Mouse (Mus musculus): ENCODE results near the gene Cenpn. TPM values are rescaled to one million over a fixed set of nuclear protein-coding genes. Genes with fewer than 3 reads are reported as not detected.
A peak's percentile ranks its signal among the peaks of the same experiment; 100 is the strongest.

Cenpn gene
- polyA plus RNA-seq (2015; fragmentation: Nextera tagmentation; extraction: Ambion mirVana), result 28.9 and 29.8 TPM in 2 replicates

- peak within 1 kb of the TSS; percentile 92 for H3K27ac ChIP-seq (replicated peaks)
- ATAC-seq (ENCODE audit: extremely low read depth, insufficient number of reproducible peaks, low FRiP score, low TSS enrichment), result peak; percentile 91
- H3K36me3 ChIP-seq, result peaks cover 42% of the 10 kb centered on the region
Measured at GRCm38 (mm10) chr8:116921337-116922059, at the start of gene Cenpn, which contains the start of gene Cmc2. TSS of gene Cenpn (plus strand) at chr8:116921730. TSS of gene Cmc2 (minus strand) at chr8:116921455.

GRCm38 (mm10) chr8:116872761-116873342 is 48.7 kb upstream of the Cenpn start:
- H3K4me1 ChIP-seq, result no peaks in the 10 kb centered on the region
- no peaks in the 10 kb centered on the region for H3K27me3 ChIP-seq (replicated peaks)
- H3K9me3 ChIP-seq, result 0 out of 2 replicates have a peak, but pooled peaks cover 4% of the 10 kb centered on the region
- no peak for ATAC-seq (ENCODE audit: extremely low read depth, insufficient number of reproducible peaks, low FRiP score, low TSS enrichment)
- no peak overlapping the region for H3K27ac ChIP-seq (replicated peaks)
- H3K4me2 ChIP-seq, result no peak overlapping the region
- WGBS, result 51% methylated on average over 2 of the region's 2 CpGs
- H3K4me3 ChIP-seq, result no peak overlapping the region
- no peak overlapping the region for H3K9ac ChIP-seq
- H3K36me3 ChIP-seq, result no peaks in the 10 kb centered on the region

More at GRCm38 (mm10) chr8:116921337-116922059, at the start of gene Cenpn, which contains the start of gene Cmc2:
- H3K27me3 ChIP-seq (replicated peaks), result no peaks in the 10 kb centered on the region
- WGBS, result under 1% methylated on average over 57 of the region's 57 CpGs
- peaks cover 19% of the 10 kb centered on the region for H3K4me1 ChIP-seq
- H3K4me3 ChIP-seq, result peak within 1 kb of the TSS; percentile 93
- H3K9ac ChIP-seq, result peak within 1 kb of the TSS; percentile 86
- no peaks in the 10 kb centered on the region for H3K9me3 ChIP-seq
- peak within 1 kb of the TSS; percentile 81 for H3K4me2 ChIP-seq

DNA sequence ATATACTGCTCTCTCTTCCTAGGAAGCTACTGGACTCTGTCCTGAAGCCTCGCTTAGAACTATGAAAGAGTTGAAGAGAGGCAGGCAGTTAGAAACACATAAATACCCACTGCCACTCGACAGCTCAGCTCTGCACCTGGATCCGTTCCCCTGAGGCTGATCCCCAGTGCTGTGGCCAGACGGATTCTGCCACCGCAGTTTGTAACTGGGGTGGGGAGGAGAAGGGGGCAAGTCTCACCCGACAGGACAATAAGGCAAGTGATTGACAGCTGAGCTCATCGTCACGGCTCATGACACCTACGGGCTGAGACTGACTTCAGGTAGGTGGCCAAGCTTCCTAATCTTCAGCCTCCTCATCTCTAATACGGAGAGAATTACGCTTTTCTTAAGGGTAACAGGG is 47.9 kb upstream of the Cenpn start:
- 0 out of 2 replicates have a peak, but pooled peaks cover 4% of the 10 kb centered on the region for H3K9me3 ChIP-seq
- H3K9ac ChIP-seq, result no peak overlapping the region
- H3K27ac ChIP-seq (replicated peaks), result no peak overlapping the region
- no peak for ATAC-seq (ENCODE audit: extremely low read depth, insufficient number of reproducible peaks, low FRiP score, low TSS enrichment)
- no peak overlapping the region for H3K4me3 ChIP-seq
- H3K4me2 ChIP-seq, result no peak overlapping the region
- no peaks in the 10 kb centered on the region for H3K36me3 ChIP-seq
- no peaks in the 10 kb centered on the region for H3K4me1 ChIP-seq
- H3K27me3 ChIP-seq (replicated peaks), result no peaks in the 10 kb centered on the region
- WGBS, result 81% methylated on average over 11 of the region's 11 CpGs

DNA sequence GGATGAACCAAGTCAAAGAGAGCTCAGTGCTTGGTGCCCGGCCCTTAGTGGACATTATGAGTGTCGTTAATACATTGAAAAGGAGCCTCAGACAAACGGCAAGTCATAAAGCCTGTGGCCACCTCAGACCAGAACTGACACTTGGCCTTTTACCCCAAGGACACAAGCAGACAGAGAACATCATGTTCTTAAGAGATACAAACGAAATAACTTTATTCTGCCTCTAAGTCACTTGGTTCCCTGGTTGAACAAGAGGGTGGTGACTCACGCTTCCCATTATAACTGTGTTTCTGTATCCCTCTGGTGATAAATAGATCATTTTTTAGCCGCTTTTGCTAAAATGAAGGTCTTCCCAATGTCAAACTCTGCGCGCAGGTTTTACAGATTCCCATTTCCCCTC is 47.5 kb upstream of the Cenpn start:
- 84% methylated on average over 8 of the region's 8 CpGs for WGBS

GRCm38 (mm10) chr8:116875798-116876450 is 45.6 kb upstream of the Cenpn start:
- no peaks in the 10 kb centered on the region for H3K36me3 ChIP-seq

More for the DNA sequence above, 47.5 kb upstream of the Cenpn start:
- H3K4me3 ChIP-seq, result no peak overlapping the region
- no peak overlapping the region for H3K27ac ChIP-seq (replicated peaks)
- no peaks in the 10 kb centered on the region for H3K27me3 ChIP-seq (replicated peaks)
- H3K36me3 ChIP-seq, result no peaks in the 10 kb centered on the region
- H3K9me3 ChIP-seq, result 0 out of 2 replicates have a peak, but pooled peaks cover 4% of the 10 kb centered on the region
- H3K4me2 ChIP-seq, result no peak overlapping the region
- no peak overlapping the region for H3K9ac ChIP-seq
- no peaks in the 10 kb centered on the region for H3K4me1 ChIP-seq
- ATAC-seq (ENCODE audit: extremely low read depth, insufficient number of reproducible peaks, low FRiP score, low TSS enrichment), result no peak

GRCm38 (mm10) chr8:116881396-116881795 is 40.1 kb upstream of the Cenpn start:
- no peak for ATAC-seq (ENCODE audit: extremely low read depth, insufficient number of reproducible peaks, low FRiP score, low TSS enrichment)
- Histone ChIP-seq H3K27ac (replicated peaks) (no peak overlapping the region), H3K9ac (no peak overlapping the region), H3K36me3 (peaks cover 8% of the 10 kb centered on the region), H3K9me3 (0 out of 2 replicates have a peak, but pooled peaks cover 4% of the 10 kb centered on the region), H3K4me1 (no peaks in the 10 kb centered on the region), H3K4me2 (no peak overlapping the region), H3K27me3 (replicated peaks) (no peaks in the 10 kb centered on the region), H3K4me3 (no peak overlapping the region)
- 85% methylated on average over 8 of the region's 8 CpGs for WGBS

More at GRCm38 (mm10) chr8:116875798-116876450, 45.6 kb upstream of the Cenpn start:
- Histone ChIP-seq H3K4me2 (no peak overlapping the region), H3K4me1 (no peaks in the 10 kb centered on the region), H3K9ac (no peak overlapping the region), H3K27ac (replicated peaks) (no peak overlapping the region), H3K9me3 (0 out of 2 replicates have a peak, but pooled peaks cover 4% of the 10 kb centered on the region), H3K27me3 (replicated peaks) (no peaks in the 10 kb centered on the region), H3K4me3 (no peak overlapping the region)
- WGBS, result 80% methylated on average over 17 of the region's 17 CpGs
- no peak for ATAC-seq (ENCODE audit: extremely low read depth, insufficient number of reproducible peaks, low FRiP score, low TSS enrichment)

DNA sequence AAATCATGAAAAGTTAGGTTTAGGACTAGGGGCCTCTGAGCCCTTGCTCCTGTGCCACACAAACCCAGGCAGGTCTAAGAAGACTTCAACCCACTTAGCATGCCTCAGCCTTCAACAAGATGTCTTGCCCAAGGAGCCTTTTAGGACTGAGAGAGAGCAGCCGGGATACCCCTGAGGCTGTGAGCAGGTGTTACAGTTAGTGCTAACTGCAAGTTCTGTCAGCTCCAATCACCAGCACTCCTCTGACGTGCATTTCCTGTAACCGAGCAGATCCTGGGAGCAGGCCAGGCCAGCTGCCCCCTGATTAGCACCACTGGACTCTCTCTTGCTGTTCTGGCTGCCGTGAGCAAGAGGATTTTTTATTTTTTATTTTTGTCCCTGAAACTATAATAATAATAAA is 33.7 kb upstream of the Cenpn start:
- no peak overlapping the region for H3K9ac ChIP-seq
- no peak overlapping the region for H3K4me2 ChIP-seq
- WGBS, result 49% methylated on average over 4 of the region's 4 CpGs
- no peaks in the 10 kb centered on the region for H3K9me3 ChIP-seq
- peaks cover 60% of the 10 kb centered on the region for H3K36me3 ChIP-seq
- no peak overlapping the region for H3K27ac ChIP-seq (replicated peaks)
- ATAC-seq (ENCODE audit: extremely low read depth, insufficient number of reproducible peaks, low FRiP score, low TSS enrichment), result no peak
- H3K27me3 ChIP-seq (replicated peaks), result no peaks in the 10 kb centered on the region
- H3K4me3 ChIP-seq, result no peak overlapping the region
- no peaks in the 10 kb centered on the region for H3K4me1 ChIP-seq

- no peak overlapping the region for H3K9ac ChIP-seq
- H3K9me3 ChIP-seq, result peaks cover 7% of the 10 kb centered on the region; the same call in 1 of the 2 replicates
- WGBS, result 88% methylated on average over 5 of the region's 5 CpGs
- H3K27me3 ChIP-seq (replicated peaks), result no peaks in the 10 kb centered on the region
- no peaks in the 10 kb centered on the region for H3K4me1 ChIP-seq
- no peak overlapping the region for H3K27ac ChIP-seq (replicated peaks)
- H3K4me3 ChIP-seq, result no peak overlapping the region
- ATAC-seq (ENCODE audit: extremely low read depth, insufficient number of reproducible peaks, low FRiP score, low TSS enrichment), result no peak
- peaks cover 71% of the 10 kb centered on the region for H3K36me3 ChIP-seq
- H3K4me2 ChIP-seq, result no peak overlapping the region
Measured at GRCm38 (mm10) chr8:116891446-116891845, 30.1 kb upstream of the Cenpn start.

DNA sequence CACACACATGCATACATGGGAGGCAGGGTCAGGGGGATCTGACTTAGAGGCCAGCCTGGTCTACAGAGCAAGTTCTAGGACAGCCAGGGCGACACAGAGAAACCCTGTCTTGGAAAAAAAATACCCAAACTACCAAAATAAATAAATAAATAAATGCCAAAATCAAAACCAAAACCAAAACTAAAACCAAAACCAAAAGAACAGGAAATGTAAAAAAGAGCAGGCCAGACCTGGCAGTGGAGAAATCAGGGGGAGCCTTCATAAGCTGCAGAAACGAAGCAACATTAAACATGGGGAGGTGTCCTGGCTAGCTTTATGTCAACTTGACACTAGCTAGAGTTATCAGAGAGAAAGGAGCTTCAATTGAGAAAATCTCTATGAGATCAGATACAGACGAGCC is 29.4 kb upstream of the Cenpn start:
- peaks cover 7% of the 10 kb centered on the region; the same call in 1 of the 2 replicates for H3K9me3 ChIP-seq
- no peak overlapping the region for H3K4me3 ChIP-seq
- no peak overlapping the region for H3K27ac ChIP-seq (replicated peaks)
- no peaks in the 10 kb centered on the region for H3K4me1 ChIP-seq
- H3K27me3 ChIP-seq (replicated peaks), result no peaks in the 10 kb centered on the region
- peaks cover 64% of the 10 kb centered on the region for H3K36me3 ChIP-seq
- no peak overlapping the region for H3K9ac ChIP-seq
- H3K4me2 ChIP-seq, result no peak overlapping the region
- 83% methylated on average over 3 of the region's 3 CpGs for WGBS
- ATAC-seq (ENCODE audit: extremely low read depth, insufficient number of reproducible peaks, low FRiP score, low TSS enrichment), result no peak

- no peak for ATAC-seq (ENCODE audit: extremely low read depth, insufficient number of reproducible peaks, low FRiP score, low TSS enrichment)
- no peak overlapping the region for H3K9ac ChIP-seq
- no peak overlapping the region for H3K27ac ChIP-seq (replicated peaks)
- no peaks in the 10 kb centered on the region for H3K4me1 ChIP-seq
- no peak overlapping the region for H3K4me2 ChIP-seq
- H3K4me3 ChIP-seq, result no peak overlapping the region
- peaks cover 7% of the 10 kb centered on the region; the same call in 1 of the 2 replicates for H3K9me3 ChIP-seq
- H3K27me3 ChIP-seq (replicated peaks), result no peaks in the 10 kb centered on the region
- 67% methylated on average over 9 of the region's 9 CpGs for WGBS
- peaks cover 59% of the 10 kb centered on the region for H3K36me3 ChIP-seq
Measured at GRCm38 (mm10) chr8:116892636-116893035, 28.9 kb upstream of the Cenpn start.

GRCm38 (mm10) chr8:116893938-116894337 is 27.6 kb upstream of the Cenpn start:
- Histone ChIP-seq H3K4me2 (no peak overlapping the region), H3K4me3 (no peak overlapping the region), H3K9ac (no peak overlapping the region), H3K9me3 (peaks cover 7% of the 10 kb centered on the region; the same call in 1 of the 2 replicates), H3K27me3 (replicated peaks) (no peaks in the 10 kb centered on the region), H3K36me3 (peaks cover 46% of the 10 kb centered on the region), H3K4me1 (no peaks in the 10 kb centered on the region), H3K27ac (replicated peaks) (no peak overlapping the region)
- no peak for ATAC-seq (ENCODE audit: extremely low read depth, insufficient number of reproducible peaks, low FRiP score, low TSS enrichment)
- WGBS, result 81% methylated on average over 11 of the region's 11 CpGs

All from heart, embryonic 13.5 days (tissue).